Mouse (Mus musculus) lung, postnatal 10 days (tissue): ENCODE measurements around the gene Upk2.

ENCODE experiments used
- DNase-seq: peaks from one replicate; pipeline ENCODE4 v3.0.0; 2021

Upk2 gene

DNA sequence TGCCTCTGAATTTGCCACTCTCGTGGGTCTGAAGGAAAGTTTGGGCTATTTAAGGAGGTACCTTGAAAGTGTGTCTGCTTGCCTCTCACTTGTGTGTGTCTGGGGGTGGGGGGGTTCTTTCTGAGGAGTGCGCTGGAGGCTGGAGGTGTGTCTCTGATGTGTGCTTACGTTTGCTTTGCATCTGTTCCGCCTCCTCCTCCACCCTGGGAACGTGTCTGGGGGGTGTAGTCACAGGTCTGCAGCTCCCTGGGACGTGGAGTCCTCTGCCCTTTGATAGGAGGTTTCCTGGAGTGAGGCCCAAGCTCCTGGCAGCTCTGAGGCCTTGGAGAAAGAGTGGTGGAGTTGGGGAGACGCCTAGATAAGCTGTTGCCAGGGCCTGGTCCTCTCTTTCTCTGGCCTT lies 32.7 kb upstream of the Upk2 start:
- DNase-seq, result peak; percentile 89

DNA sequence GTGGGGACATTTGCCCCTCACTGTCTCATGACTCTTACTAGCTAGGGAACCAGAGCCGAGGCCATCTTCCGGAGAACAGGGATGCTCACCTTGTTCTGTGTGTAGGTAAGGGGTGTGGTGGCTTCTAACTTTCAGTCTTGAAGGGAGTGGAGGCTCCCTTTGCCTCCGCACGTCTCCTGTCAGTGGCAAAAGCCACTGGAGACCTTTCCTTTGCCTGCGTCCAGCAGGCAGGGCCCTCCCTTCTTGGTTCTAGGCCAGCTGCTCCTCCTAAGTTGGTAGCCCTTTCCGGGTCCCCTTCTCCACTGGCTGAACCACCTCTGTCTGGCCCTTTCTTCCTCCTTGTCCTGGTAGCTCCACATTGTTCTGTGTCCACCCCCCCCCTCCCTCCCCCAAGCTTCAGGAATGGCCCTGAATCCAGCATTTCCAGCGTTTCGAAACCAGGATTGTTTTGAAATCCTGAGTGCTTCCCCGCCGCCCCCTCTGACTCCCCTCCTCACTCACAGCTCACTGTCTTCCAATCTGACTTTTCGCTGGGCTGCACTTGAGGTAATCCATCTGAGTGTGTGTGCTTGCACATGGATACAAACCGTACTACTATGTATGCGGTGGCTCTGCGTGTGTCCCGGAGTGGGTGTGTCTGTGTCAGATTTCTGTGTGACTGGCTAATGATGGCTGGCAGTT lies 32.1 kb upstream of the Upk2 start:
- DNase-seq, result peak; percentile 88

DNA sequence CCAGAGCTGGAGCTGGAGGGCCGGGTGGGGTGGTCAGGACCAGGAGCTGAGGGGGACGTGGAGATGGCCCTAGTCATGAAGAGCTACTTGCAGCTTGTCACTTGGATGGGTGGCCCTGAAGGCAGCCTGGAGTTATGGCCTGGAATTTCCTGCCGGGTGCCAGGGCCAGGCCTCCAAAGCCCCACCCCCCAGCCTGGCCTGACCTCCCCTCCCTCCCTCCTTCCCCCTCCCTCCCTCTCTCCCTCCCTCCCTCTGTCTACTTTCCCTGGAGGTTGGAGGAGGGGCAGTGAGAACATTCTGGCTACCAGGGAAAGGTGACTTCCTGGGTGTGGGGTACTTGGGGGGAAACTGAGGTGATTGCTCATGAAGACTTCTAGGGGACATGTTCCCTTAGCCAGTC lies 31.6 kb upstream of the Upk2 start:
- DNase-seq, result peak; percentile 83

DNA sequence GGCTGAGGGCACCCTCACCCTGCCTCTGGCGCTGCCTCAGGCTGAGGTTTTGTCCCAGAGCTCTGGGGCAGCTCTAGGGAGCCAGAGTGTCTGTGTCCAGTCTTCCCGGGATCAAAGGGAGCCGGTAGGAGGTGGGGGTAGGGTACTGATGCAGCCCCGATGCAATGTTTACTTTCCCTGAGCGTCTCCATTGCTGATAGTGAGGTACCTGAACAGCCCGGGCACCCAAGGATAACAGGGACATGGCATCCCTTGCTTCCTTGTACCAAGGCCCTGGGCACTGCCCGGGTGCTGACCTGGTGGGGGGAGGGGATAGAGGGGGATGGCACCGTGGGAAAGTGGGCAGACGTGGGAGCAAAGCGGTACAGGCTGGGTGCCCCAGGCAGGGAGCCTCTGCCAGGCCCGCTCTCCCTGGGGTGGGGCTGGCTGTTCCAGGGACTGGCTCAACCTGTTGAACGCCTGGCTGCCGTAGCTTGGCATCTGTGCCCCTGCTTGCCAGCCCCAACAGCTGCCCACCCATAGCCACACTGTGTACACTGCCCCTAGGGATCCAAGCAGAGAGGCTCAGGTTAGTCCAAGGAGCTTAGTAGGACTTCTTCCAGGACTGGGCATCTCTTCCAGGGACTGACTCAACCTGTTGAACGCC lies 30.9 kb upstream of the Upk2 start:
- peak; percentile 47 for DNase-seq

DNA sequence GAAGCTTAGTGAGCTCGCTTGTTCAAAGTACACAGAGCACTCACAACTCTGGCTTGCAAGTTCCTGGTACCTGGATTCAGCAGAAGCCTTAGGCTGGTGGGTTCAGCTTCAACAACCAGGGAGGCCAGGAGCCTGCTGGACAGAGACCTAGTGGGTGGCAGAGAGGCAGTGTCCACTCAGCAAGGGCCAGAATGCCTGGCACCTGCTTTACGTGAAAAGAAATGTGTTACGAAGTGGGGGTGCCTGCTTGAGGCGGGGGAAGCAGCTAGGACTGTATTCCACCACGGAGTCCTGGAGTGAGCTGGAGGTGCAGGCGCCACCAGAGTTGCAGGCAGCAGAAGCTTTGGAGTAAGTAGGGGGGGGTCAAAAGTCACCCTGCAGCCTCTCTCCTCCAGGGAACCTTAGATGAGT lies 30.3 kb upstream of the Upk2 start:
- no peak for DNase-seq

DNA sequence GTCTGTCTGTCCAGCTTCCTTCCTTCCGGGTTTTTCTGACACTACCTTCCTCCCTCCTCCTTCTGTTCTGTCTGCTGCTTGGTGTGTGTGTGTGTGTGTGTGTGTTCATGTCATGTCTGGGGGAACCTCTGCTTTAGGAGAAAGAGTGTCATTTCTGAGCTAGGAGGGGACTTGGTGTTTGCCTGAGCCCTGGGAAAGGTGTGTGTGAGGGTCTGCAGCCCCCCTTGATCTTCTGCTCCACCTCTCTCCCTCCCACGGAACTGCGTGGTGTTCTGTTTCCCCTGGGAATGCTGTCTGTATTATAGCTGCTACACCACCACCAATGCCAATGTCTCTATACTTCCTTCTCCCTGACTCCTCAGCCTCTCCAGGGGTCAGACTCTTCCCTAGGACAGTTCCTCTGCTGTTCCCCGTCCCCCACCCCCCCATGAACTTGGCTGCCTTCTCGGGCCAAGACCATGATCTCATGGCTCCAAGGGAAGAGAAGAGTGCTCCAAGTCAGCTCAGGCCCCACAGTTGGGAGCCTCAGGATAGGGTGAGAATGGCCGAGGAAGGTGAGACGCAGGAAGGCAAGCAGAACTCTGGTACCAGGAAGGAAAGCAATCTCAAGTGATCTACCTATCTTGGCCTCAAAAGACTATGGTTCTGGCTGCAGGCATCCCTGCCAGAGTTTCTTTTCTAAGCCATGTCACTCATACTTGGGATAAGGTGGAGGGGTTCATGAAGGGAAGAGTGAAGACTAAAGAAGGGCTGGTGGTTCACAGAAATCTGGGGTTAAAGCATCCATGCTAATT lies 29.7 kb upstream of the Upk2 start:
- DNase-seq, result peak; percentile 21

DNA sequence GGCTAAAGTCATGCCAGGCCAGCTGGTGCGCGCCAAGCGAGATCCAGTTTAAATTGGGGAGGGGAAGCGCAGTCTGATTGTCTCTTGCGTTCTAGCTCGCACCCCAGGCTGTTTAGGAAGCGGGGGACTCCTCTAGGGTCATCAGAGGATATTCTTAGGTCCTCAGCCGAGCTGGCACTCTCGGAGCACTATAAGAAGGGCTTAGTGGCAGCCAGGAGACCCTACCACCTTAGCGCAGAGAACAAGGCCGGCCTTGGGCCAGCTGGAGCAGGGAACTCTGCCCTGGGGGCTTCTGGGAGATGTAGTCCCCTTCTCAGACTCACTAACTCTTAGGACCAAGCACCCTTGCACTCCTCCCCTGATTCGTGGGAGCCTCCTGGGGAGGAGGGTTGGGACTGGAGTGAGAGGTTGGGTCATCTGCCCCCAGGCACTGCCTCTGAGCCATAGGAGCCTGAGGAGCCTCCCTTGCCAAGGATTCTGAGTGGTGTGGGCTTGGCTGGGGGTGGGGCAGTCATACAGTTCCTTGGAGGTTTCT lies 28.8 kb upstream of the Upk2 start:
- DNase-seq, result peak; percentile 83

DNA sequence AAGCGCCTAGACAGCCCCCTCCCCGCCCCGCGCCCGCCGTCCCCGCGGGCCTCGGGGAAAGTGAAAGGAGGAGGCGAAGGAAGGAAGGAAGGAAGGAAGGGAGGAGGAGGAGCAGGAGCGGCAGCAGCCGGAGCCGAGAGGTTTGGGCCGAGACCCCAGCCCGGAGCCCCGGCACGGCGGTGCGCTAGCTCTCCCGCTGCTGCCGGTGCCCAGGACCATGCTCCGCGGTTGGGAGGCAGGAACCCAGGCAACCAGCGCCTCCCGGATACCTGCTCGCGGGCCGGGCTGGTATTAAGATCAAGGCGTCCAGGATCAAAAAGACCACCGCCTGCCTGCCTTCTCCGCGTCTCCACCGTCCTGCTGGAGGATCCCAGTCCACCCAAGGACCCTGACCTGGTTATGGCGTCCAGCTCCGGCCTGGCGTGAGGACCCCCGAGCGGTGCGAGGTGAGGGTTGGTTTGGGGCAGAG lies 28.3 kb upstream of the Upk2 start:
- DNase-seq, result peak; percentile 52

DNA sequence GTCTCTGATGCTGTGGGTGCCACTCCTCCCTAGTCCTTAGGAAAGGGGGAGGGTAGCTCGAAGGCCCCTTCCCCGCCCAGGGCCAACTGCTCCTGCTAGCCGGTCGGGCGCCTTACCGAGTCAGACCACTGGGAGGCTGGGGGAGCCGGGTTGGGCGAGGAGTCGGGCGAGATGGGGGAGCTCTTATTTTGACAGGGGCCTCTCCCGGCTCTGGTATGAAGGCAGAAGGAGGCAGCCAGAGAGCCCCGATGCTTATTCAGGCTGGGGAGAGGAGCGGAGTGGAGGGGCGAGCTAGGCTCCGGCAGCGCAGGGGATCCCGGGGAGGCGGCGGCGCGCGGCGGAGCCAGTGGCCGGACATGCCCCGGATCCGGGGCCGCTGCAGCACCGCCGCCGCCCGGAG lies 27.8 kb upstream of the Upk2 start, which contains the start of gene Bcl9l:
Bcl9l (plus strand) TSS at position 274 of the 400 bp plus-strand sequence.
- peak; percentile 98 for DNase-seq

DNA sequence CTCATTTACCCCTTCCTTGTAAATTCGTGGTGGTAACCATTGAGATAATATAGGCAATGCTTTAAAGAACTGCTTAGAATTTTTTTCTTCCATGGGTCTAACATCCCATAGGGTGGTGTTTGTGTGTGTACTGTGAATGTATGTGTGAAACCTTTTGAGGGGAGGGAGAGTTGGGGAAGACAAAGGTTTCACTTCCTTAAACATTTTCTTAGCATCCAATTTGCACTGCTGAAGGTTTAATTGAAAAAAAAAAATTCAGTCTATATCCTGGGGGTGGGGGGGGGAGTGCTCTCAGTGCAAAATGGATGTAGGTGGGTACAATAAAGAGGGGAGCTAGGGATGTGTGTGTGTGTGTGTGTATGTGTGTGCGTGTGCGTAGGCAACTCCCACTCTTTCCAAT lies 27.3 kb upstream of the Upk2 start:
- DNase-seq, result no peak

DNA sequence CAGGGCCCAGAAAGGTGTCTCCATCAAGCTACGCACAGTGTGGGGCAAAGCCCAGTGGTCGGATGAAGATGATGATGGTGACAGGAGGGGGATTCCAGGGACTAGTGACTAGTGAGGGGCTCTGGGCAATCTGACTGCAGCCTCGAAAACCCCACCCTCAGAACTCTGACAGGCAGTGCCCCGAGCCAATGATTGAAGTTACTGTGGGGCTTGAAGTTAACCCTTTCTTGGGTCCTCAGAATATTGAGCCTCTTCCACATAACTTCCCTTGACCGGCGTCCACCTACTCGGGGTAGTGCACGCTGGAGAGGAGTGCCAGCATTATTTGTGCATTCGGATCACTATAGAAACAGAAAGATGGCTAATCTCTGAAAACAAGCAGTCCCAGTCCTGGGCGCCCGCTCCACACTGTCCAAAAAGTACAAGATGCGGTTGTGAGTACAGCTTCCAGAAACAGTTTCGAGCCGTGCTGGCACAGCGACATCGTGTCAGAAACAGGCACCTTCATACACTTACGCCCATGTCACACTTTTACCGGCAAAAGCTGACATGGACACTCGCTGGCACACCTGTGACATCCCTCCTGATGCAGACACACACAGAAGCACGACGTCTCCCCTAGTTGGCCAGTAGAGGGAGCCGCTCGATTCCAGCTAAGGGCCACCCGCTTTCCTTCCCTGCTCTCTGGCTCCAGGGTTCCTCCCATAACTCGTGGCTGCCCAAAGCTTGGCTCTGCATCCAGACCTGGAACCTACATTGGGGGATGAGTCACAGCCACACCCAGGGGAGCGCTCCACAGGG lies 25.1 kb upstream of the Upk2 start:
- DNase-seq, result peak; percentile 93

DNA sequence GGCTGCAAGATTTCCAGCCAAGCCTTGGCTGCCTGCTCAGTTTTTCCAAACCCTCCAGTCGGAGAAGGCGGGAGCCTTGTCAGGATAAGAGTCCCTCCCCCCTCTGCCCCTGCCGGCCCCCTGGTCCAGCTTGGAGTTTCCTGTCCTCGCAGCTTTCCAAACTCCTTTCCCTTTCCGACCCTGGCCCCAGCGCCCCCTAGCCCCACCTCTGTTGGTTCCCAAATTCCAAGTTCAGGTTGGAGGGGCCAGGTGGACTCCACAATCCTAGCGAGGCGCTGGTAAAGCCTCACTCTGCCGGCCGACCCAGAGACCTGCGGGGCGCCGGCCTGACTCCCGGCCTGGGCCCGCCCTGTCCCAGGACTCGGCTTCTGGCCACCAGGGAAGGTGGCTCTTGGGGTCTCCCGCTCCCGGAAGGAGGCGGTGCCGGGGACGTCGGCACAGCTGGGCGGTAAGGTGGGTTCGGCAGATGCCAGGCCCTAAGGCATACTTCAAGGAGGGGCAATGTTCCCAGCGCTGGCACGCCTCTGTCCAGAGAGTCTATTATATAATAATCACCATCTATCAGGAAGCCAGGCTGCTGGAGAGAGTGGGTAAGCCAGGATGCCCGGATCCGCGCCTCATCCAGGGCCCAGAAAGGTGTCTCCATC lies 24.3 kb upstream of the Upk2 start:
- DNase-seq, result peak; percentile 95

DNA sequence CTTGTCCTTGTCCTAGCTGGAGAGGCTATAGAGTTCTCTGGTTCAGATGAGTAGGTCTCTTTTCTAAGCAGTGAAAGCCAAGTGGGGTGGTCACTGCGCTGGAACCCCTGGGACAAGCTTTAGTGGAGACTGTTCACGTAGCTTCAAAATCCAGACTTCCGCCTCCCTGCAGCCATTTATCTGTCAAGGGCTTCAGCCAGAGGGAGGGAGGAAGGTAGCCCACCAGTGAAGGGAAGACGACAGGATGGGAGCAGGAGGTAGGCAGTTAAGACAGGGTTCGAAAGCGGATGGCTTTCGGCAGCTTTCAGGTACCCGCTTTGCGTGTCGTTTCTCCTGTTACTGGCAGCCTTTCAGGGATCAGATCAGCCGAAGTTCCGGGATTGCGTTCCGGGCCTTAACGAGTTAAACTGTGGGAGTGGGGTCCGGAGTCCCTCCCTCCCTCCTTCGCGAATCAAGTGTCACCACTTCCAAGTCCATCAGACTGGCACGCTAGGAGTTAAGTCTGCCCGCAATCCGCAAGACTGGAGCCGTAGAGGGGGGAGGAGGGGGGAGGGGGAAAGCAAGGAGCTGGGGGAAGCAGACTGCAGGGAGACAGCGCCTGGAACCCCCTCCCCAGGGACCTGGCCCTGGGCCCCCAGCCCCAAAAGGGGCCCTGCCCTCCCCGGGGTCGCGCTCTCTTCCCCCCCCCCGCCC lies 23.6 kb upstream of the Upk2 start:
- DNase-seq, result peak; percentile 93

DNA sequence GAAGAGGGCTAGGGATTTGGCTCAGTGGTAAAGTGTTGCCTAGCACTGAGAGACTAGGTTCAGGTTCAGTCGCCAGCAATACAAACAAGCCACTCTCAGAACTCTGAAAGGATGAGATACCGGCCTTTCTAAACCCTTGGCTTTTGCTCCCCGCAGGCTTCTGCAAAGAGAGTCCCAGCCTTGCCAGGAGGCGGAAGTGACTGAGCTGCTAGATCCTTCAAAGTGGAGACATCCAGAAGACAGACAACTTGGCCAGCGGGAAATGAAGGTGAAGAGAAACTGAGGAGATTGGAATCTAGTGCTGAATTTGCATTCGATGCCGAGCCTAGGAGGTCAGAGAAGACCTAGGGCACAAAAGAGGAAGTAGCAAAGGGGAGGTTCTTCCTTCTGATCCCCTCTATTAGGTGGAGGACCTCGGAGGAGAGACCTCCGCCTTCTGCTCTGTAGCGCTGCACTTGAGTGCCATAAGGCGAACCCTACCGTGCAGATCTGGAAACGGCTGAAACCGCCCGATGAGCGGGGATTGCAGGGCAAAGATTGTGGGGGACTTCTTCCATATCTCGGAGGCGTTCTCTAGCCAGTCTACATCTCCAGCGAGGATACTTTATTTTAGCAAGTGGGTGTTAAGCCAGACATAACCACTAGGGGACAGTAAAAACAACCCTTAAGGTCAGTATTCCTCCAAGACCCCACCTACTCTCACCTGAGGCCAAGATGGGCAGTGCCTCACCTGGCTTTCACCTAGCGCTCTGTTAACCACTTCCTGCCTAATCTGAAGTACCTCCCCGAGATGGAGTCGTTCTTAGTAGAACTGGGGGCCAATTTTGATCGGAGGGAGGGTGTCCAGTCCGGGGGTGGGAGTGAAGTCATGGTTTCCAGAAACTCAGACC lies 22.8 kb upstream of the Upk2 start:
- peak; percentile 89 for DNase-seq

DNA sequence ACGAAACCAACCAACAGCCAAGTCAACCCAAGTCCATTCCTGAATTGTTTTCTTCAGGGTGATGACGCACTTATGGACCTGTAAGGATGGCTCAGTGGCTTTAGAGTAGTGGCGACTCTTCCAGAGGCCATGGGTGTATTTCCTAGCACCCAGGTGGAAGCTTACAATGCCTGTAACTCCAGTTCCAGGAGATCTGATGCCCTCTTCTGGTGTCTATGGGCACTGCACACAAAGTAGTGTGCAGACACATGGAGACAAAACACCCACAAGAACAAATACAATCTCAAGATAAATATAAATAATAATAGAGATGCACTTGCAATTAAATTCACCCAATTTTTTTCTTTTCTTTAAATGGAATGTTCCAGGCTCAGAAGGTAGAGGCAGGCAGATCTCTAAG lies 21.2 kb upstream of the Upk2 start:
- DNase-seq, result no peak

DNA sequence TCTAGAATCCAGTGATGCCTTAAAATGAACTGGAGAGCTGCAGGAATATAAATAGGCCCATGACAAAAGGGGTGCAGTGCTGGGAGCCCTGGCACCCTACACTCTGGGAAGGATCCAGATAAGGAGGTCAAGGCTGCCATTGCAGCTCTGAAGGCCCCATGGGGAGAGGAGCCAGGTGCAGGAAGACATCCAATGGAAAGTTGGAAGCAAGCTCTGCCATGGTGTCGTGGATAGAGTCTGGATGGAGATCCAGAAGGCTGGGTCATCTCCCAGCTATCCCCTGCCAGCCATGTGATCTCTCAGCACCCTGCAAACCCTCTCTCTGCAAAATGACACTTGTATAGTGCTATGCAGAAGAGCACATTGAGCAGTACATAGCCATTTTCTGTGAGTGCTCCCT lies 19.6 kb upstream of the Upk2 start:
- DNase-seq, result no peak

DNA sequence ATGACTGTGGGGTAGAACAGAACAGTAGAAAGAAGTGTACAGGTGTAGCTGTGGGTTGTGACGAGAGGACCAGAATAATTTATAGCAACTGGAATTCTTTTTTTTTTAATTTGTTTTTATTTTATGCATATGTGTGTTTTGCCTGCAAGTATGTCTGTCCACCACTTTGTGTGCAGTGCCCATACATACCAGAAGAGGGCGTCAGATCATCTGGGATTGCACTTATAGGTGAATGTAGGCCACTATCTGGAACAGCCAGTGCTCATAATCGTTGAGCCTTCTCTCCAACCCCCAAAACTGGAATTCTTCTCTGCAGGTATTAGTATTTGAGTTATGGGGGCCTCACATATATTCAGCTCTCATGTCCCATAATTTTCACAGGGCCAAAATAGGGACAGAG lies 18.4 kb upstream of the Upk2 start:
- DNase-seq, result no peak

DNA sequence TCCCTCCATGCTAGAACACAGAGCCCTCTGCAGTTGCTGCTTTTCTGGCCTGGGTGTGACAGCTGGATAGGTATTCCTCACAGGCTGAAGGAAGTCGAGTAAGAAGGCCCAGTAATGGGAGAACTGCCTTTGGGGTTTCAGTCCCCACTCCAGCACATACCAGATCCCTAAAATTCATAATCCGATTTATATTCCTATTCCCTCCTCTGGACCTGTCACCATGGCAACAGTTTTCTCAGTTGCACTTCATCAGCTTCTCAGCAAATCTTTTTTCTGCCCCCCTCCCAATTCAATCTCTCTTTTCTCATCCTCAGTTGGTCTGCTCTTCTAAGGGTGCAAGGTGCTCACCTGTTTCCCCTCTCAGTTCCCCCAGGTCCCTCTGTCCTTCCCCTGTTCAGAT lies 14.0 kb upstream of the Upk2 start:
- DNase-seq, result no peak

DNA sequence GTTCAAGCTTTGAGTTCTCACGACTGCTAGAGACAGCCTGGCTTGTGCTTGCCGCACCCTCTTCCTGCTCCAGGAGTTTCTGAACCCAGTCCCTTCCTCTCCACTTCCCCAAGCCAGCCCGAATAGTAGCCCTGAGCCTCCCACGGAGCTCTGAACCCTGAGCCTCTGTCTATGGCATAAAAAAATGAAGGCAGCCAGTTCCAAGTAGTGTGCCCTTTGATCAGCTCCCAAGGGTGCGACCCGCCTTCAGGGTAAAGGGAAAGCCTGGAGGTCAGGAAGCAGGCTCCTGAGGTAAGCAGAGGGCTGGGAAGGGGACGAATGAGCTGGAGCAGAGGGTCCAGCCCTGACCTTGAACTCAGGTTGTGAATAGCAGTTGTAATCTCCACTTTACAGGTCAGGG lies 13.4 kb upstream of the Upk2 start:
- DNase-seq, result no peak

DNA sequence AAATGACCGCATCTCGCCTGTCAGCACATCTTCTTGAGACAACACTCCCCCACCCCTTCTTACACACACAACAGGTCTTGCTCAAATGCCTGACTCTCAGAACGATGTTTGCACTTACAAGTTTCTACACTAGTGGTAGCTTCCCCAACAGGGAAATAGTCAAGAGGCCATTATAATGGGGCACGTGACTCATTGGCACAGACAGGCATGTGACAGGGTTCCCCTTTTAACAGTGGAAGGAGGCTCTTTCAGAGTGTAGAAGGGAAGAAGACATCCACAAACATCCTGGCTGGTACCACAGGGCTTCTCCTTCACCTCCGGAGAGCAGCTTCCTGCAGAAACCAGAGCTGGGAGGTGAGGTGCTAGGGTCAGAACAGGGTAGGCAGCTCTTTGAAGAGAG lies 7.2 kb upstream of the Upk2 start:
- DNase-seq, result peak; percentile 18
